13 mouse cellular contexts compared by ENCODE assay signal in the genomic region with DNA sequence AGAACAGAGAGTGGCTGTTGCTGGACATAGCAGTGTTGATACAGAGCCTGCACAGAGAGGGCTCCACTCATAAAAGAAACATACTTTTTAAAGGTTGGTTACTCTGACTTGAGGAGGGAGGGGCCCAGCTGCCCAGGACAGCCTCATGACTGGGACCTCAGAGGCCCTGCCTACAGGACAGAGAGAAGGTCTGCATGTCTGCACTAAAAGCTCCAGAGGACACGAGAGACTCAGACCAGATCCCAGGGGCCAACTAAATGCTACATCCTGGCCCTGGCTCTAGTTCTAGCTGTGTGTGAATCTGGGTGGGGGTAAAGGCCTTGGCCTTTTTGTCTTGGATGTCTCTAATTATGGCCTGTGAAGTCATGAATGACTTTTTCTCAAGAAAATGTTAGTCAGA.
A peak's percentile ranks its signal among the peaks of the same experiment; 100 is the strongest.
DNase-seq lines count a peak whose midpoint lies in the region; ATAC-seq and TF ChIP-seq lines count a peak whose summit lies in the region.
"Had no signal": no experiment of that assay in that cellular context is flagged by ENCODE, and none has a peak within 500 bp of the region (broad histone marks: within the 10 kb centered on the region; RNA-seq: fewer than 3 reads in every experiment).

No protein-coding gene starts in this region.

- no peak overlapping the region for H3K4me3 ChIP-seq in heart, embryonic 11.5 days (ENCODE audit: low read depth, low read length)
- H3K4me3 ChIP-seq in lung, postnatal 0 days (ENCODE audit: low read depth, low read length), result no peak overlapping the region
- H3K4me3 ChIP-seq in heart, embryonic 16.5 days (ENCODE audit: low read length), result no peak overlapping the region
- H3K4me3 ChIP-seq in neural tube, embryonic 15.5 days (replicated peaks), result no peak overlapping the region
- no peak overlapping the region for H3K4me3 ChIP-seq in thymus, adult 2 months (ENCODE audit: control insufficient read depth, insufficient read depth, low read length)
- H3K4me3 ChIP-seq: forebrain, embryonic 13.5 days; hindbrain, embryonic 15.5 days; liver, embryonic 13.5 days had no signal

- H3K36me3 ChIP-seq in heart, embryonic 11.5 days (ENCODE audit: control insufficient read depth, insufficient read depth, low read length), result no peaks in the 10 kb centered on the region
- no peaks in the 10 kb centered on the region for H3K36me3 ChIP-seq in lung, postnatal 0 days (ENCODE audit: insufficient read depth, low read length)
- H3K36me3 ChIP-seq in heart, embryonic 16.5 days (ENCODE audit: control insufficient read depth, insufficient read depth), result no peaks in the 10 kb centered on the region
- H3K36me3 ChIP-seq in neural tube, embryonic 15.5 days, result no peaks in the 10 kb centered on the region
- no peaks in the 10 kb centered on the region for H3K36me3 ChIP-seq in thymus, adult 2 months (ENCODE audit: control insufficient read depth, insufficient read depth, low read length)
- H3K36me3 ChIP-seq: hindbrain, embryonic 15.5 days; liver, embryonic 13.5 days had no signal

- no peaks in the 10 kb centered on the region for H3K9me3 ChIP-seq in heart, embryonic 11.5 days (replicated peaks; ENCODE audit: control insufficient read depth, low read length)
- H3K9me3 ChIP-seq in lung, postnatal 0 days (ENCODE audit: low read length), result no peaks in the 10 kb centered on the region
- no peaks in the 10 kb centered on the region for H3K9me3 ChIP-seq in heart, embryonic 16.5 days (replicated peaks; ENCODE audit: control insufficient read depth, low read length)
- no peaks in the 10 kb centered on the region for H3K9me3 ChIP-seq in neural tube, embryonic 15.5 days (replicated peaks)
- H3K9me3 ChIP-seq: forebrain, embryonic 13.5 days; hindbrain, embryonic 15.5 days; liver, embryonic 13.5 days had no signal

- H3K27me3 ChIP-seq in heart, embryonic 11.5 days (ENCODE audit: control insufficient read depth, insufficient read depth, low read length), result no peaks in the 10 kb centered on the region
- H3K27me3 ChIP-seq in lung, postnatal 0 days (replicated peaks; ENCODE audit: insufficient read depth, low read length), result no peaks in the 10 kb centered on the region
- no peaks in the 10 kb centered on the region for H3K27me3 ChIP-seq in heart, embryonic 16.5 days (ENCODE audit: control insufficient read depth, insufficient read depth, low read length)
- no peaks in the 10 kb centered on the region for H3K27me3 ChIP-seq in neural tube, embryonic 15.5 days (replicated peaks)
- no peaks in the 10 kb centered on the region for H3K27me3 ChIP-seq in thymus, adult 2 months (ENCODE audit: control insufficient read depth, insufficient read depth, low read length)
- H3K27me3 ChIP-seq: CH12.LX; forebrain, embryonic 13.5 days; hindbrain, embryonic 15.5 days; liver, embryonic 13.5 days had no signal

- TF ChIP-seq CTCF in lung, postnatal 0 days (IDR thresholded peaks at IDR 0.05), result no peak
- TF ChIP-seq CTCF in thymus, adult 2 months (IDR thresholded peaks at IDR 0.05; ENCODE audit: borderline replicate concordance, control insufficient read depth, extremely low read depth, insufficient read depth, low read length, poor library complexity), result no peak

- no peak for TF ChIP-seq POLR2A in thymus, adult 2 months (IDR thresholded peaks at IDR 0.05; ENCODE audit: control insufficient read depth, extremely low read depth, insufficient read depth, low read length, poor library complexity)

- ATAC-seq in heart, embryonic 11.5 days (replicated peaks; ENCODE audit: insufficient number of reproducible peaks, low FRiP score, low TSS enrichment), result no peak
- ATAC-seq in lung, postnatal 0 days, result no peak
- no peak for ATAC-seq in heart, embryonic 16.5 days (replicated peaks; ENCODE audit: extremely low read depth, insufficient read depth, low FRiP score)
- ATAC-seq in neural tube, embryonic 15.5 days (ENCODE audit: low FRiP score), result no peak
- ATAC-seq: forebrain, embryonic 13.5 days had no signal

- DNase-seq in heart, adult 9 months (ENCODE audit: low spot score in 2 of 2), result no peak
- DNase-seq in lung, postnatal 0 days (ENCODE audit: low spot score), result no peak
- no peak for DNase-seq in lung, adult 18-20 months
- DNase-seq in thymus, adult 2 months, result no peak
- DNase-seq: cerebellum, adult 2 months; liver, embryonic 13.5 days had no signal

- H3K4me2 ChIP-seq in heart, embryonic 11.5 days, result no peak overlapping the region
- H3K4me2 ChIP-seq in lung, postnatal 0 days (replicated peaks; ENCODE audit: low read depth, low read length), result no peak overlapping the region
- H3K4me2 ChIP-seq in heart, embryonic 16.5 days (ENCODE audit: low read depth, low read length), result no peak overlapping the region
- H3K4me2 ChIP-seq in neural tube, embryonic 15.5 days, result no peak overlapping the region
- H3K4me2 ChIP-seq: forebrain, embryonic 13.5 days; hindbrain, embryonic 15.5 days; liver, embryonic 13.5 days had no signal

- peak overlapping the region; percentile 54; the same call in 1 of the 2 replicates for H3K9ac ChIP-seq in heart, embryonic 11.5 days (ENCODE audit: low read depth, low read length)
- 0 out of 2 replicates have a peak overlapping the region, but pooled peaks have one; percentile 19 for H3K9ac ChIP-seq in lung, postnatal 0 days (replicated peaks; ENCODE audit: low read depth)
- peak overlapping the region; percentile 58 for H3K9ac ChIP-seq in heart, embryonic 16.5 days (ENCODE audit: low read length)
- H3K9ac ChIP-seq in neural tube, embryonic 15.5 days (replicated peaks), result no peak overlapping the region
- H3K9ac ChIP-seq: forebrain, embryonic 13.5 days; hindbrain, embryonic 15.5 days had no signal

- 29% methylated on average over 1 of the region's 1 CpGs for WGBS in heart, embryonic 11.5 days (ENCODE audit: insufficient replicate concordance)
- 71% methylated on average over 1 of the region's 1 CpGs for WGBS in lung, postnatal 0 days
- 20% methylated on average over 1 of the region's 1 CpGs for WGBS in heart, embryonic 16.5 days
- WGBS in neural tube, embryonic 15.5 days, result 71% methylated on average over 1 of the region's 1 CpGs
- WGBS in thymus, adult 2 months, result 88% methylated on average over 1 of the region's 1 CpGs

- TF ChIP-seq EP300 in lung, postnatal 0 days (IDR thresholded peaks at IDR 0.05), result no peak

- peaks cover 85% of the 10 kb centered on the region for H3K4me1 ChIP-seq in heart, embryonic 11.5 days (ENCODE audit: control insufficient read depth, insufficient read depth, low read length)
- peaks cover 32% of the 10 kb centered on the region for H3K4me1 ChIP-seq in lung, postnatal 0 days (ENCODE audit: insufficient read depth, low read depth, low read length)
- H3K4me1 ChIP-seq in heart, embryonic 16.5 days (ENCODE audit: control insufficient read depth, insufficient read depth, low read length), result peaks cover 98% of the 10 kb centered on the region
- H3K4me1 ChIP-seq in neural tube, embryonic 15.5 days, result peaks cover 78% of the 10 kb centered on the region
- peaks cover 39% of the 10 kb centered on the region for H3K4me1 ChIP-seq in thymus, adult 2 months (replicated peaks; ENCODE audit: control insufficient read depth, insufficient read depth, low read length)

- H3K27ac ChIP-seq in heart, embryonic 11.5 days (ENCODE audit: low read depth, low read length), result peak overlapping the region; percentile 66; the same call in 1 of the 2 replicates
- H3K27ac ChIP-seq in lung, postnatal 0 days (ENCODE audit: low read length), result no peak overlapping the region
- peak overlapping the region; percentile 75 for H3K27ac ChIP-seq in heart, embryonic 16.5 days (ENCODE audit: low read length)
- peak overlapping the region; percentile 20; the same call in 1 of the 2 replicates for H3K27ac ChIP-seq in neural tube, embryonic 15.5 days (replicated peaks)
- H3K27ac ChIP-seq in thymus, adult 2 months (ENCODE audit: control insufficient read depth, insufficient read depth, low read length), result no peak overlapping the region
- H3K27ac ChIP-seq: forebrain, embryonic 13.5 days; hindbrain, embryonic 15.5 days; kidney, postnatal 0 days; liver, embryonic 13.5 days had no signal

Comparison
In these comparisons a context has a peak if more than half of its experiments do, and no peak if none do; other contexts are left out.
1. H3K27ac ChIP-seq: peak in heart, embryonic 11.5 days (single experiment), heart, embryonic 16.5 days (single experiment) and neural tube, embryonic 15.5 days (single experiment); none in lung, postnatal 0 days (single experiment) and thymus, adult 2 months (single experiment).